Comparison of ENCODE assay signal across 8 mouse cellular contexts in the genomic region with DNA sequence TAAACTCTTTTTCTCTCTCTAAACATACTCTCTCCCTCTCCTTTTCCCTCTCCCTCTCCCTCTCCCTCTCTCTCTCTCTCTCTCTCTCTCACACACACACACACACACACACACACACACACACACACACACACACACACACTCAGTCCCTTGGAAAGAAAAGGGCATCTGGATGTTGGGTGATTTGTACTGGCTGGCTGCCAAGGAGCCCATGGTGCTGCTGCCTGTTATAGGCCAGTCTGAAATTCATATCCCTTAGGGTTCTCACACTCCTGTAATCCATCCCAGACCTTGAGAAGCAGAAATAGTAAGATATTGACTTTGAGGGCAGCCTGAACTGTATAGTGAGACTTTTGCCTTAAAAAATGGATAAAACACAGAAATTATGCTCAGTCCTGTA. TPM values are rescaled to one million over a fixed set of nuclear protein-coding genes. Genes with fewer than 3 reads are reported as not detected.
DNase-seq lines count a peak whose midpoint lies in the region; ATAC-seq lines count a peak whose summit lies in the region.

No protein-coding gene starts in this region.

- DNase-seq in heart, adult 11 months = peak; percentile 73
- no peak for DNase-seq in heart, postnatal 36 days
- peak; percentile 40 for DNase-seq in lung, postnatal 10 days
- no peak for DNase-seq in lung, postnatal 25 days (ENCODE audit: low spot score)
- peak; percentile 83 for DNase-seq in NIH3T3 (ENCODE audit: low read depth)
- peak; percentile 83 for DNase-seq in embryonic facial prominence, embryonic 11.5 days (ENCODE audit: low spot score)

- no peak overlapping the region for H3K4me2 ChIP-seq in embryonic facial prominence, embryonic 11.5 days (ENCODE audit: low read depth, low read length)
- H3K4me2 ChIP-seq in kidney, embryonic 16.5 days (replicated peaks; ENCODE audit: low read depth, low read length) = no peak overlapping the region

- no peaks in the 10 kb centered on the region; the same call in none of the 2 replicates for H3K36me3 ChIP-seq in embryonic facial prominence, embryonic 11.5 days (replicated peaks; ENCODE audit: control insufficient read depth, insufficient read depth, low read depth, low read length)
- peaks cover 17% of the 10 kb centered on the region; the same call in 1 of the 2 replicates for H3K36me3 ChIP-seq in kidney, embryonic 16.5 days (ENCODE audit: insufficient read depth, low read length)

- H3K4me1 ChIP-seq in embryonic facial prominence, embryonic 11.5 days (ENCODE audit: control insufficient read depth, insufficient read depth, low read length) = no peaks in the 10 kb centered on the region
- no peaks in the 10 kb centered on the region for H3K4me1 ChIP-seq in kidney, embryonic 16.5 days (ENCODE audit: insufficient read depth, low read length)

- H3K27ac ChIP-seq in embryonic facial prominence, embryonic 11.5 days (replicated peaks; ENCODE audit: low read depth, low read length) = no peak overlapping the region; the same call in 1 of the 2 replicates
- no peak overlapping the region for H3K27ac ChIP-seq in kidney, embryonic 16.5 days (ENCODE audit: low read length)

- peak; percentile 80 for ATAC-seq in embryonic facial prominence, embryonic 11.5 days (replicated peaks; ENCODE audit: insufficient number of reproducible peaks, low FRiP score, low TSS enrichment, low read depth)
- no peak for ATAC-seq in megakaryocyte progenitor cell, adult 5-6 weeks (replicated peaks; ENCODE audit: poor library complexity)
- ATAC-seq in kidney, embryonic 16.5 days (ENCODE audit: low FRiP score, low TSS enrichment) = no peak

- no peak overlapping the region for H3K9ac ChIP-seq in embryonic facial prominence, embryonic 11.5 days (replicated peaks; ENCODE audit: low read length)
- H3K9ac ChIP-seq in kidney, embryonic 16.5 days (replicated peaks; ENCODE audit: low read length) = no peak overlapping the region

- no peaks in the 10 kb centered on the region for H3K27me3 ChIP-seq in embryonic facial prominence, embryonic 11.5 days (ENCODE audit: control insufficient read depth, insufficient read depth, low read length)
- no peaks in the 10 kb centered on the region for H3K27me3 ChIP-seq in kidney, embryonic 16.5 days (ENCODE audit: insufficient read depth, low read length)

- no peak overlapping the region for H3K4me3 ChIP-seq in embryonic facial prominence, embryonic 11.5 days (ENCODE audit: low read depth, low read length)
- no peak overlapping the region for H3K4me3 ChIP-seq in kidney, embryonic 16.5 days (ENCODE audit: low read length)

- no peaks in the 10 kb centered on the region for H3K9me3 ChIP-seq in embryonic facial prominence, embryonic 11.5 days (replicated peaks; ENCODE audit: control insufficient read depth, low read length)
- no peaks in the 10 kb centered on the region for H3K9me3 ChIP-seq in kidney, embryonic 16.5 days (ENCODE audit: low read length)

- intact Hi-C loops in heart, postnatal 36 days (cut with DNase I) = no loop called here

RNA-seq across cellular contexts. Expression of gene Ttc28, which starts 4.9 kb away (rescaled TPM):
- total RNA-seq in heart, postnatal 36 days (2021) = 10 to 100 TPM; 13.5 to 15.3 TPM
- polyA plus RNA-seq in embryonic facial prominence, embryonic 11.5 days (2014; fragmentation: Nextera tagmentation; extraction: Ambion mirVana) = 11.7 and 12.0 TPM in 2 replicates
- 1.2 and 2.0 TPM in 2 replicates for total RNA-seq in megakaryocyte progenitor cell, adult 5-6 weeks (2015)
- 0.50 and 1.9 TPM in 2 replicates for total RNA-seq in megakaryocyte progenitor cell, adult 5-6 weeks (2017)
- polyA plus RNA-seq in kidney, embryonic 16.5 days (2015; fragmentation: Nextera tagmentation; extraction: Ambion mirVana) = 12.1 and 14.7 TPM in 2 replicates

RNA-seq across cellular contexts. Expression of gene Chek2, which starts 34.9 kb away (rescaled TPM):
- total RNA-seq in heart, postnatal 36 days (2021) = 1 to 10 TPM; 3.3 to 3.4 TPM
- 24.7 and 25.5 TPM in 2 replicates for polyA plus RNA-seq in embryonic facial prominence, embryonic 11.5 days (2014; fragmentation: Nextera tagmentation; extraction: Ambion mirVana)
- 29.8 and 30.4 TPM in 2 replicates for total RNA-seq in megakaryocyte progenitor cell, adult 5-6 weeks (2015)
- total RNA-seq in megakaryocyte progenitor cell, adult 5-6 weeks (2017) = 27.4 and 32.9 TPM in 2 replicates
- 32.8 and 36.7 TPM in 2 replicates for polyA plus RNA-seq in kidney, embryonic 16.5 days (2015; fragmentation: Nextera tagmentation; extraction: Ambion mirVana)

RNA-seq across cellular contexts. Expression of gene Hscb, which starts 35.1 kb away (rescaled TPM):
- 10 to 100 TPM; 18.2 to 20.7 TPM for total RNA-seq in heart, postnatal 36 days (2021)
- 27.1 and 28.7 TPM in 2 replicates for polyA plus RNA-seq in embryonic facial prominence, embryonic 11.5 days (2014; fragmentation: Nextera tagmentation; extraction: Ambion mirVana)
- 53.7 and 69.4 TPM in 2 replicates for total RNA-seq in megakaryocyte progenitor cell, adult 5-6 weeks (2015)
- total RNA-seq in megakaryocyte progenitor cell, adult 5-6 weeks (2017) = 61.3 and 76.2 TPM in 2 replicates
- 32.1 and 35.3 TPM in 2 replicates for polyA plus RNA-seq in kidney, embryonic 16.5 days (2015; fragmentation: Nextera tagmentation; extraction: Ambion mirVana)

Comparison
In these comparisons a context has a peak if more than half of its experiments do, and no peak if none do; other contexts are left out.
1. DNase-seq: peak in heart, adult 11 months (single experiment), lung, postnatal 10 days (single experiment), NIH3T3 (single experiment) and embryonic facial prominence, embryonic 11.5 days (single experiment); none in heart, postnatal 36 days (0 of 2) and lung, postnatal 25 days (single experiment).
2. RNA of gene Ttc28, which starts 4.9 kb away (total RNA-seq): 13.5 to 15.3 TPM in heart, postnatal 36 days; 0.50 to 2.0 TPM in megakaryocyte progenitor cell, adult 5-6 weeks; every median in the first group is over 4 times any median in the second.
3. RNA of gene Chek2, which starts 34.9 kb away (total RNA-seq): 27.4 to 32.9 TPM in megakaryocyte progenitor cell, adult 5-6 weeks; 3.3 to 3.4 TPM in heart, postnatal 36 days; every median in the first group is over 4 times any median in the second.